Mouse (Mus musculus) heart, embryonic 16.5 days (tissue): ENCODE results near the gene Rasal1. TPM values are rescaled to one million over a fixed set of nuclear protein-coding genes. Genes with fewer than 3 reads are reported as not detected.
A peak's percentile ranks its signal among the peaks of the same experiment; 100 is the strongest.

ENCODE experiments used
- ATAC-seq: fragments of 200-750 bp; cut with Nextera tagmentation; replicated peaks from 2 replicates; pipeline ENCODE4 v1.8.0; 2017; ENCODE audit warnings: moderate number of reproducible peaks; ENCODE audit not compliant: insufficient read depth, low FRiP score; ENCODE audit errors: extremely low read depth
- H3K27ac ChIP-seq: fragments of 300-500 bp; sonication (generic); 2 replicates; pipeline ENCODE4 v1.5.1; 2014; ENCODE audit warnings: mild to moderate bottlenecking, low read length, control low read depth, moderate library complexity
- H3K27me3 ChIP-seq: fragments of 300-500 bp; sonication (generic); 2 replicates; pipeline ENCODE4 v1.6.1; 2014; ENCODE audit warnings: low read length, mixed read lengths; ENCODE audit not compliant: control insufficient read depth, insufficient read depth
- H3K36me3 ChIP-seq: fragments of 300-500 bp; sonication (generic); 2 replicates; pipeline ENCODE4 v1.6.1; 2014; ENCODE audit not compliant: control insufficient read depth, insufficient read depth
- H3K4me1 ChIP-seq: fragments of 300-500 bp; sonication (generic); 2 replicates; pipeline ENCODE4 v1.6.1; 2014; ENCODE audit warnings: low read length, mixed read lengths; ENCODE audit not compliant: control insufficient read depth, insufficient read depth
- H3K4me2 ChIP-seq: fragments of 300-500 bp; sonication (generic); 2 replicates; pipeline ENCODE4 v1.6.1; 2014; ENCODE audit warnings: low read depth, mild to moderate bottlenecking, control low read depth, low read length
- H3K4me3 ChIP-seq: fragments of 300-500 bp; sonication (generic); 2 replicates; pipeline ENCODE4 v1.5.1; 2014; ENCODE audit warnings: mild to moderate bottlenecking, control low read depth, low read length
- H3K9ac ChIP-seq: fragments of 300-500 bp; sonication (generic); 2 replicates; pipeline ENCODE4 v1.6.1; 2014; ENCODE audit warnings: low read length, control low read depth
- H3K9me3 ChIP-seq: fragments of 300-500 bp; sonication (generic); replicated peaks from 2 replicates; pipeline ENCODE4 v1.6.1; 2016; ENCODE audit warnings: low read length; ENCODE audit not compliant: control insufficient read depth
- WGBS: fragments of 180-500 bp; shearing (Covaris S2); extraction: QIAGEN DNeasy Blood & Tissue Kit; methylation state at CpG from one replicate; pipeline ENCODE4 v1.1.7; 2014; 5-methylcytosine and 5-hydroxymethylcytosine counted together
- polyA plus RNA-seq: library from polyadenylated mRNA; unstranded; fragments of >200 nt; fragmentation: Nextera tagmentation; extraction: Ambion mirVana; gene quantifications from 2 replicates; pipeline ENCODE4 v1.2.1, GENCODE M21; 2015

Rasal1 gene
- polyA plus RNA-seq, 1 experiment from 2014 or later, result 0.74 TPM

DNA sequence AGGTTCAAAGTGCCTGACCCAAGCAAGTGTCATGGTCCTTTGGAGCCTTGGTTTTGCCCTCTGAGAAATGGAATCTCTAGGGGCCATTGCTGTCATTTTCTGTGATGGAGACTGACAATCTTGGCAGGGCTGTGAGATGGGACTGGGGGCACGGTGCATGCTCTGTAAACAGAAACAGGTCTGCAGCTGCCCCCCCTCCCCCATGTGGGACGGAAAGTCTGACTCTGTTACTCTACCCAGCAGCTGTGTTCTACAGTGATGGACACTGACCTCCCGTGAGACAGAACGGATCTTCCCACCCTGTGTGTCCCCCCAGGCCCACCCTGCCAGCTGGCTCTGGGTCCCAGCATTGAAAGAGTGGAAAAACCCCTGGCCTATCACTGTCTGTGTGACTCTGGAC is 41.8 kb downstream of the Rasal1 start:
- Histone ChIP-seq H3K36me3 (no peaks in the 10 kb centered on the region), H3K9ac (no peak overlapping the region), H3K9me3 (no peaks in the 10 kb centered on the region), H3K27me3 (peaks cover 41% of the 10 kb centered on the region), H3K27ac (no peak overlapping the region), H3K4me2 (no peak overlapping the region), H3K4me1 (no peaks in the 10 kb centered on the region), H3K4me3 (no peak overlapping the region)
- ATAC-seq, result no peak
- WGBS, result 52% methylated on average over 4 of the region's 4 CpGs

- Histone ChIP-seq H3K9me3 (no peaks in the 10 kb centered on the region), H3K27me3 (peaks cover 56% of the 10 kb centered on the region), H3K4me2 (no peak overlapping the region), H3K4me3 (no peak overlapping the region), H3K27ac (no peak overlapping the region), H3K36me3 (no peaks in the 10 kb centered on the region), H3K4me1 (no peaks in the 10 kb centered on the region), H3K9ac (no peak overlapping the region)
- 69% methylated on average over 19 of the region's 19 CpGs for WGBS
- no peak for ATAC-seq
Measured at GRCm38 (mm10) chr5:120692034-120692433, 43.4 kb downstream of the Rasal1 start.

DNA sequence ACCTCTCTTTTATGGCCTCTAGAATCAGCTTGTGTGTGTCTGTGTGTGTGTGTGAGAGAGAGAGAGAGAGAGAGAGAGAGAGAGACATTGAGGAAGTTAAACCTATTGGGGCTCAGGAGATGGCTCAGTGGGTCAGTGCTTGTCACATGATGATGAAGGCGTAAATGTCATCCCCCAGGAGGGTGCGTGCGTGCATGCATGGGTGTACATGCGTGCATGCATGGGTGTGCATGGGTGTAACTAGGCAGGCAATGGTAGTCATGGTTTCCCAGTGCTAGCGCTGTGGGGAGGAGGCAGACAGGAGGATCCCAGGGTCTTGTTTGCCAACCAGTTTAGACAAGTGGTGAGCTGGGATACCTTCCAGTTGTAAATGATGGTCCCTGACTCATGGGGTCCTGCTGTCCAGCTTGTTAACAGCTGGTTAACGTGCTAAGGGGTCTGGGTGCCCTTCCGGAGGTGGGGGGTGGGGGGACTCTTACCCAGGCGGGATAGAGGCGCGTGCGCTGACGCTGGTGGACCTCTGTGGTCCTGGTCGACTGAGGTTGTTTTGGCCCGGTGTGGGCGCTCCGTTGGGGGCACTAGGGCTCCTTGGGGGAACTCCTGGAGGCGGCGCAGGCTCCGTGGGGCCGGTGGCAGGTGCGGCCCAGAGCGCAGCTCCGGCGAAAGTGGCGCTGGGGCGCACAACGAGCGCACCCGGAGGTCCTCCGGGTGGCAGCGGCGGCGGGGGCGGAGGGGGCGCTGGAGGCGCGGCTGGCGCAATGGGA is 45.5 kb downstream of the Rasal1 start:
- peaks cover 74% of the 10 kb centered on the region for H3K27me3 ChIP-seq
- H3K9me3 ChIP-seq, result no peaks in the 10 kb centered on the region
- H3K4me1 ChIP-seq, result no peaks in the 10 kb centered on the region
- 14% methylated on average over 38 of the region's 38 CpGs for WGBS
- no peak for ATAC-seq
- H3K4me2 ChIP-seq, result peak overlapping the region; percentile 32
- peak overlapping the region; percentile 36 for H3K4me3 ChIP-seq
- no peak overlapping the region for H3K27ac ChIP-seq
- H3K9ac ChIP-seq, result 0 out of 2 replicates have a peak overlapping the region, but pooled peaks have one; percentile 12
- no peaks in the 10 kb centered on the region for H3K36me3 ChIP-seq

GRCm38 (mm10) chr5:120694695-120695074 is 46.1 kb downstream of the Rasal1 start:
- Histone ChIP-seq H3K9ac (0 out of 2 replicates have a peak overlapping the region, but pooled peaks have one; percentile 12), H3K36me3 (no peaks in the 10 kb centered on the region), H3K4me1 (no peaks in the 10 kb centered on the region), H3K4me3 (peak overlapping the region; percentile 36), H3K4me2 (peak overlapping the region; percentile 32), H3K27ac (no peak overlapping the region), H3K27me3 (peaks cover 75% of the 10 kb centered on the region), H3K9me3 (no peaks in the 10 kb centered on the region)
- 4% methylated on average over 41 of the region's 41 CpGs for WGBS
- ATAC-seq, result no peak

GRCm38 (mm10) chr5:120696057-120696743 is 47.6 kb downstream of the Rasal1 start:
- Histone ChIP-seq H3K36me3 (no peaks in the 10 kb centered on the region), H3K27me3 (peaks cover 85% of the 10 kb centered on the region), H3K4me1 (no peaks in the 10 kb centered on the region), H3K9me3 (no peaks in the 10 kb centered on the region), H3K4me3 (no peak overlapping the region), H3K4me2 (no peak overlapping the region), H3K27ac (no peak overlapping the region), H3K9ac (no peak overlapping the region)
- no peak for ATAC-seq
- 68% methylated on average over 16 of the region's 16 CpGs for WGBS

DNA sequence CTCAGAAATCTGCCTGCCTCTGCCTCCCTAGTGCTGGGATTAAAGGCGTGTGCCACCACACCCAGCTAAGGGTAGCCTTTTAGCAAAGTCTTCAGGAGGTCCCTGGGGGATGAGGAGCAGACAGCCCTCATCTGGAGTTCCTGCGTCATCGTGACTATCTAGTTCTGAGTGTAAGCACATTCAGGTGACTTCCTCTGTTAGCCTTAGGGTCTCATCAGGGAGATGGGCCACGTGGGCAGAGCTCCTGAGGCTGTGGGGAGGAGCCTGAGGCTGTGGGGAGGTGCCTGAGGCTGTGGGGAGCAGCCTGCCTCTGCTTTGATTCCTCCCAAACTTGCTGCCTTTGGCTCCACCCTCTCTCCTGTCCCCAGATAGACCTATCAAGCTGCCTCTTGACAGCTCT is 48.3 kb downstream of the Rasal1 start:
- Histone ChIP-seq H3K4me1 (no peaks in the 10 kb centered on the region), H3K4me2 (no peak overlapping the region), H3K27me3 (peaks cover 86% of the 10 kb centered on the region), H3K9ac (no peak overlapping the region), H3K36me3 (no peaks in the 10 kb centered on the region), H3K4me3 (no peak overlapping the region), H3K9me3 (no peaks in the 10 kb centered on the region), H3K27ac (no peak overlapping the region)
- no peak; the same call in 1 of the 2 replicates for ATAC-seq
- WGBS, result 39% methylated on average over 4 of the region's 4 CpGs

GRCm38 (mm10) chr5:120698181-120698580 is 49.6 kb downstream of the Rasal1 start:
- Histone ChIP-seq H3K4me2 (no peak overlapping the region), H3K4me1 (no peaks in the 10 kb centered on the region), H3K27me3 (peaks cover 79% of the 10 kb centered on the region), H3K9me3 (no peaks in the 10 kb centered on the region), H3K36me3 (no peaks in the 10 kb centered on the region), H3K9ac (no peak overlapping the region), H3K27ac (no peak overlapping the region), H3K4me3 (no peak overlapping the region)
- WGBS, result 54% methylated on average over 3 of the region's 3 CpGs
- no peak for ATAC-seq

DNA sequence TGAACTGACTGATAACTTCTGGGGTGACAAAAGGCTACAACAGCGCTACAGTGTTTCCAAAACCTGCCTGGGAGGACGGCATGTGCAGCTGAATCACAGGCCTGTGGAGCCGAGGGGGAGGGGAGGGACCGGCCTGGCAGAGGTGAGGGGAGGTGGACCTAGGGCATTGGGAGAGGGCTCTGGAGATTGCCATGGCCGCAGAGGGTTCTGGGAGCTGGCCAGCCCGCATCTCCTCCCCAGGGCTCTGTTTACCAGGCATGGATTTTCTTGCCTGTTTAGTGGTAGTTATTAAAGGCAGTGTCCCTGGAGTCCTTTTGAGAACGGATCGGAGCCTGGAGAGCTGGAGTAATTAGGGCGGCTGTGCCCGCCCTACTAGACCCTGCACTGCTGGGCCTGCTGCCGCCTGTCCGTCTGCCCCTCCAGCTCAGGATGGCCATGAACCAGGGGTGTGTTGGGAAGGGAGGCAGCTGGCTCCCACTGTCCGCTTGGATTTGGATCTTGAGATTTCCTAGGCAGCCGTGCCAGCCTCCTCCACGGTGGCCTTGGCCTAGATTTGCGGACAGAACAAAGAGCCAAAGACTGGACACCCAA is 50.3 kb downstream of the Rasal1 start:
- H3K36me3 ChIP-seq, result no peaks in the 10 kb centered on the region
- H3K9me3 ChIP-seq, result no peaks in the 10 kb centered on the region
- WGBS, result 51% methylated on average over 16 of the region's 16 CpGs
- H3K27me3 ChIP-seq, result peaks cover 72% of the 10 kb centered on the region
- H3K4me2 ChIP-seq, result no peak overlapping the region
- H3K4me1 ChIP-seq, result no peaks in the 10 kb centered on the region
- ATAC-seq, result no peak
- H3K9ac ChIP-seq, result no peak overlapping the region
- H3K27ac ChIP-seq, result no peak overlapping the region
- no peak overlapping the region for H3K4me3 ChIP-seq
